Mouse (Mus musculus): ENCODE measurements around the gene Mastl.

Gene Mastl

DNA sequence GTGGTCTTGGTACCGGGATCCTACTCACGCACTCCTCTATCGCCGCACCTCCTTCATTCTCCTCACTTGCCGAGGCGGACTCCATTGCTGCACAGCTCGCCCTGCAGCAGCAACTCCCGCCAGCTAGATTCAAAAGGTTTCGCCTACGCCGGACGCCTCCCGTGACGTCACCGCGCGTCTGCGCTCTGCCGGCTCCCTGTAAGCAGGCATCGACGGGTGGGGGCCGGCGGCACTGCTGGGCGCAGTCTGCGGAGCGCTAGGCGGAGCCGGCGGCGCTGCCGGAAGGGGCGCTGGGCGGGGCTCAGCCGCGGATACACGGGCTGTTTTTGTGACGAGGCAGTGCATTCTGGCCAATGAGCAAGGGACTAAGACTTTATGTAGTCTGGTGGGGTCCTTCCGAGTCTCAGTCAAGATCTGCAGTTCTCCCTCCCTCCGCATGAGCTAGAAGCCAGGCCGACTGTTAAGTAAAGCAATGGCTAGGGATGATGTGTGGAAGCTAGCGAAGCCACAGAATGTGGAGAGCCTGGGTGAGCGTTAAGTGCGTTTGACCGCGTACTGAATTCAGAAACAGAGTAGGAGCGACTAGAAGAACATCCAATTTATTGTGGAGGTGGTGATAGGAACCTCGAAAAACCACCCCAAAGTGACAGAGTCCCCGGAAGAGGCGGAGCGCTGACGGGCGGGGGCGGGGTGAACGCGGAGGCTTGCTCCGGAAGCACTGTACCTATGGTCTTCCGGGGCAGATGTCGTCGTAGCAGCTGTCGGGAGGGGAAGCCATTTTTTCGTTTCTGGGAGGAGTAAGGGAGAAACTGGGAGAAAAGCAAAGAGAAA lies at the start of gene Mastl, which contains the start of gene Yme1l1:
Gene Mastl (minus strand): TSS at position 248 of the 831 bp plus-strand sequence.
Gene Yme1l1 (plus strand): TSS at position 593 of the 831 bp plus-strand sequence.
- peak; percentile 93 for DNase-seq (ENCODE audit: low read depth, low spot score)

DNA sequence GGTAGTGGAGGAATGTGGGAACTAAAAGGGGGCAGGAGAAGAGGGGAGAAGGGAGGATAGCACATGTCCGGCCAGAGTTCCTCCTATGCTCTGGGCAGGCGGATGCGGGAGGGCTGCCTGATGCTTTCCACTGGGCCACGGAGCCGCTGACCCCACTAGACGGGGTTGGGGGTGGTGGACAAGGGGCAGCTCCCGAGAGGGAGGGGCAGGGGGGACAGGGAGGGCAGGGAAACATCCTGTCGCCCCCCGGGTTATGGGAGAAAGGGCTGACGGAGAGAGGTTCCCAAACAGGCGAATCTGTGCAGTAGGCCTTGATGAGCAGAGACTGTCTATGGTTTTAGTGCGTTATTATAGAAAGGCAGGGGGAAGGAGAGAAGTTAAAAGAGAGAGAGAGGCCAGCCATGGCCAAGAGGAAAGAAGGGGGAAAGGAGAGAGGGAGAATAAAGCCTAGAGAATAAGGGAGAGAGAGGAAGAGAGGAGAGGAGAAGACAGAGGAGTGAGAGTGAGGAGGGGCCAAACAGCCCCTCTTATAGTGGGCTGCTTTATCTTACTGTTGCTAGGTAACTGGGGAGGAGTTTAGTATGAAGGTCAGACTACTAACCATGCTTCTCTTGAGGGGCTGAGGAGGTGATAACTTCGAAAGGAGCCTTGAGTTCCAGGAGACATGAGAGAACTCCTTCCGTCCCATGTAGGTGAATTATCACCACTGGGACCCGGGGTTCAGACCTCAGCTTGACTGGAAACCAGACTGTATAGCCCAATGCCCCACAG lies 47.3 kb upstream of the Mastl start:
- DNase-seq (ENCODE audit: low read depth, low spot score), result no peak

DNA sequence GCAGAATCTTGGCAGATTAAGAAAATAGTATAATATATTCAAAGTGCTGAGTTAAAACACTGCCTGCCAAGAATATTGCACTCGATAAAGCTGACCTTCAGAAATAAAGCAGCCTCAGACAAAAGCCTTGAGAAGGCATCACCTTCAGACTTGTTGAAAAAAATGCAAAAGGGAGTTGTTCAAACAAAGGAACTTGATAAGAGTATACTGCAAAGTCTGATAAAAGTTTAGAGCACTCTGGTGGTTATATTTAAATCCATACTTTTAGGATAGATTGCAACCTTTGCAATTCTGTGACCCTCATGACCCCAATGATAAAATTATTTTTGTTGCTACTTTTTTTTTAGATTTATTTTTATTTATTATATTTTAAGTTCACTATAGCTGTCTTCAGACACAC lies 45.2 kb upstream of the Mastl start:
- DNase-seq (ENCODE audit: low read depth, low spot score), result no peak

DNA sequence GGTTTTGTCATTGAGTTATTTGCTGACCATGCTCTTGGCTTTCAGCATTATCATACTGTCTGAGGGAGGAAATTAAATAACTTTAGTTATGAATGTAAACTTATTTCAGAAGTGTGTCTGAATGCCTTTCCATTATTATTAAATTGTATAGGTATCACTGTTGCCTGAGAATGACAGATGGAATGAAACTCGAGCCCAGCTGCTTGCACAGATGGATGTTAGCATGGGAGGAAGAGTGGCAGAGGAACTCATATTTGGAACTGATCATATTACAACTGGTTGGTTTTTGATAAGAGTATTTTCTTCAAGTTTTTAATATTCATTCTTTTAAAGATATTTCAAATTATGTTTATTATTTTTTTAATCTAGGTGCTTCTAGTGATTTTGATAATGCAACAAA lies 38.5 kb upstream of the Mastl start:
- no peak for DNase-seq (ENCODE audit: low read depth, low spot score)

DNA sequence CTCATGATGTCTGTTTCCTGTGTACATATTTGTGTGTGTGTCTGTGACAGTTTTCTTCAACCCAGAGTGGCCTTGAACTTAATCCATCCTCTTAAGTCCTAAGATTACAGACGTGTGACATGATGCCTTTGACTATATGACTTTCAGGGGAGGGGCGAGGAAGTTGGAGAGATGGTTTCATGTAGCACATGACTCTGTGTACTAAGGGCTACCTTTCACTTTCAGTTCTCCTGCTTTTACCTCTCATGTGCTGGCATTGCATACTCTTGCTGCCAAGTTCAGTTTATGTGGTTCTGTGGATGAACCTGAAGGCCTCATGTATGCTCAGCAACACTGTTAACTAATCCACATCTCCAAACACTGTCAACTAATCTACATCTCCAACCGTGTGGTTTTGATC lies 16.5 kb upstream of the Mastl start:
- DNase-seq (ENCODE audit: low read depth, low spot score), result no peak

DNA sequence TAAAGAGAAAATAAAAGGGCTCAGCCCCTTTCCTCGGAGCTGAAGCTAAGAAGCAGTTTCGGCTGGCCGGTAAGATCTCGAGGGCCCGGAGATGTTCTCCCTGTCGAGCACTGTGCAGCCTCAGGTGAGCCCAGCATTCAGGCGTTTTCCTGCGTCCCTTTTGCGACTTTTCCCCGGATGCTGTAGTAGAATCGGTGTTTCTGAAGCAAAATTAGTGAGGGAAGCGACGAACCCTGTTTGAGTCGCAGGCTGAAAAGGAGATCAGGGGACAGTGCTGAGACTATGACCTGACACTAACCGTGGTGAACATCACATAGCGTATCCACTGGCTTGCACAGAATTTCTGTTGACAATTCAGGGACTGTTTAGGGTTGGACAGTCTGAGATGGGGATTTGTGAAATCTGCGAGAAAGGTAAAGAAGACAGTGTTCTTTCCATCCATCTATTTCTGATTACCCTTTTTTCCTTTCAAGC lies 821 bp upstream of the Mastl start:
- DNase-seq (ENCODE audit: low read depth, low spot score), result no peak

DNA sequence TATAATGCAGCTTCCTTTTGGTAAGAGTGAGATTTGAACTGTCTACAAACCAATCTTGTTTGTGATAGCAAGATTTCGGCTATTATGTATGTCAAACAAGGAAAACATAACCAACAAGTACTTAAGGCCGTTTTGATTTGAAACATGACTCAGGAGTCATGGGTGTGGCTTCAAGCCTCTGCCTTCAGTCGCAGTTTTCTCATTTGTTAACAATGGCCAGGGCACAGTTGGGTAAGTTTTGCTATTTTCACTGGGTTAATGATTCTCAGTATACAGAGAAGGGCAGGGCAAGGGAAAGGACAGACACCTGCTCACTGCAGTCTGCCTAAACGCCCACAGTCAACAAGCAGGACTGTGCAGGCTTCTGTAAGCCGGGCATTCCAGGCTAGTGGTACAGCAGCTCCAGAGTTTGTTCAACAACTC lies 614 bp downstream of the Mastl start:
- peak; percentile 36 for DNase-seq (ENCODE audit: low read depth, low spot score)

DNA sequence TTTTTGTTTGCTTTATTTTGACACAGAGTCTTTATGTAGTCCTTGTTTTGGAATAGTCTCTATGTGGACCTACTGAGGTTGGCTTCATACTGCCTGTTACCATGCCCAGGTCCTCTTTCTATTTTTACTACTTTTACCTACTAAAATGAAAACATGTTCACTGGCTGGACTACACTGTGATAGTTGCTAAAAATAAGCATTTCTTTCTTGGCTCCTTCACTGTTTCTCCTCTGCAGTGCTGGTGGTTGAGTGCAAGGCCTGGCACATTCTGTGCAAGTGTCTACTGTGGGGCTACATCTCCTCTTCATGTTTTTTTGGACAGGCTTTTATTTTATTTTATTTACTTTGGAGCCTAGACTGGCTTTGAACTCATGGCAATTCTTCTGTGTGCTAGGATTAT lies 36.3 kb downstream of the Mastl start:
- no peak for DNase-seq (ENCODE audit: low read depth, low spot score)

DNA sequence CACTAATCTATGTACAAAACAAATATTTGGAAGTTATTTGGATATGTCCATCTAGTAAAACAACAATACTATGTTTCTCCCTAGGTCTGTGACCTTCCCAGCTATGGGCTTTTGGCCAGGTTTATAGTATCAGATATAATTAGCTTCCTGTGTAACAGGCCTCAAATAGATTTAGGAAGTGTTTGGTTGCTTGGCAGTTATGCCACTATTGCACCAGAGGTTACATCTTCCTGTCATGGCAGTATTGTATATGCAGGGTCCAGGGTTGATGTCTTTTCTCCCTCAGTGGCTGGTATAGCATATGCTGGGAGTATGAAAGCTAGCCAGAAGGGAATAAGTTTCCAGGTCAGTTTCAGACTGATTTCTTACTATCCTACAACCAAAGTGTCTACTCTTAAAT lies 53.6 kb downstream of the Mastl start:
- DNase-seq (ENCODE audit: low read depth, low spot score), result no peak

DNA sequence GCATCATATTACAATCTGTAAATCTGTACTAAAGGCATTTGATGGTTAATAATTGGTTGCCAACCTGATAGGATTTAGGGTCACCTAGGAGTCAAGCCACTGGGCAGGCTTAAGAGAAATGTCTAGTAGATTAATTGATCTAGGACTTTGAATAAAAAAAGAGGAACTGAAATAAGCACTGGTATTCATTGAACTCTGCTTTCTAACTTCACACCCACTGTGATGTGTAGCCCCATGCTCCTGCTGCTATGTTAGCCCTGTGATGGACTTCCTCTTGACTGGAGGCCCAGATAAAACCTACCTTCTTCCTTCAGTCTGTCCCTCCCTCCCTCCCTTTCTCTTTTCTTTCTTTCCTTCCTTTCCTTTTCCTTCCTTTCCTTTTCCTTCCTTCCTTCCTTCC lies 58.8 kb downstream of the Mastl start:
- DNase-seq (ENCODE audit: low read depth, low spot score), result no peak

DNA sequence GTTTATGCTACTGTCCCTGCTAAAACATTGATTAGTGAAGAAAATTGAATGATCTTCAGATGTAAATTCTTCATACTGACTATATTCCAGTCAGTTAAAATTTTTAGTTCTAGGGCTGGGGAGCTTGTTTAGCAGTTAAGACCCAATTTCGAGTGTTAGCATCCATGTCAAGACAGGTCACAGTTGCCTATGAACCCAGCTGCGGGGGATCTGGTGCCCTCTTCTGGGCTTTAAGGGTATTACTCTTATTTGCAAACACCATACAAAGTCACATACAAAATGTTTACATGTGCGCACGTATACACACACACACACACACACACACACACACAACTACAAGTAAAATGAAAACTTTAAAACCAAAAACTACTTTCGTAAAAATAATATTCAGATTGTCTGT lies 63.6 kb downstream of the Mastl start:
- peak; percentile 49 for DNase-seq (ENCODE audit: low read depth, low spot score)

DNA sequence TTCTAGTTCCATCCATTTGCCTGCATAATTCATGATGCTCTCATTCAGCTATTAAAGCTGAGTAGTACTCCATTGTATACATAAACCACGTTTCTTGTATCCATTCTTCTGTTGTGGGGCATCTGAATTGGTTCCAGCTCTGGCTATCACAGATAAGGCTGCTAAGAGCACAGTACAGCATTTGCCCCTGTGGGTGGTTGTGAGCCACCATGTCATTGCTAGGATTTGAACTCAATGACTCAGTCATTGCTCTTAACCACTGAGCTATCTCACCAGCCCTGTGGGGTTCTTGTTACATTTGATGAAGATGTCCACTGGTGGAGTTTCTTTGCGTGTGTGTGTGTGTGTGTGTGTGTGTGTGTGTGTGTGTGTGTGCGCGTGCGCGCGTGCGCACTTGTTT lies 71.3 kb downstream of the Mastl start:
- no peak for DNase-seq (ENCODE audit: low read depth, low spot score)

DNA sequence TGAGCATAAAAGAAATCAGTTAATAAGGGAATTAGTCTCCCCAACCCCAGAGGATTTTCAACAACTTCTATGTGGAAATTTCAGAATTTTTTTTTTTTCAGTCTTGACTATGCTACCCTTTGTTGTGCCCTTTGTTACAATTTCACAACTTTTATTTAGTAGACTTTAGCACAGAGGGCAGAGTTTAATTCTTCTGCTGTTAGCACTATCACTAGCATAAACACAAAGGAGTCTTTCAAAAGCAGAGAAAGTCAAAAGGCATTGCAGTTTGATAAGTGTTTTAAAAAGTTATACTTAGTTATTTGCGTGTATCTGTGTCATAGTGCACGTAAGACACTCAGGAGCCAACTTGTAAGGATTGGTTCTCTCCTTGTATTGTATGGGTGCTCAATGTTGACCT lies 77.2 kb downstream of the Mastl start:
- DNase-seq (ENCODE audit: low read depth, low spot score), result no peak

DNA sequence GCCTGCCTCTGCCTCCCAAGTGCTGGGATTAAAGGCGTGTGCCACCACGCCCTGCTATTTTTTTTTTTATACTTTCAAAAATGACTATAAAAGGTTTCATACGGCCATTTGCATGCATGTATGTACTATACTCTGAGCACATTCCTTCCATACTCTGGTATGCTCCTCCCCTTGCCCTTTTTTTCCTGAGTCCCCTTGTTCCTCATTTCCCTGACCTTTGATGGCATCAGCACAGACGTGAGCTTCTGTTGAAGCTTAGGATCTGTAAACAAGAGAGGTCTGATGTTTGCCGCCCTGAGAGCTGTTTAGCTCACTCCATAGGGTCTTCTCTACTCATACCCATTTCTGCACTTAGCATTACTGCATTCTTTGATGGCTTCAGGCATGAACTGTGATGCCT lies 78.1 kb downstream of the Mastl start:
- DNase-seq (ENCODE audit: low read depth, low spot score), result no peak

DNA sequence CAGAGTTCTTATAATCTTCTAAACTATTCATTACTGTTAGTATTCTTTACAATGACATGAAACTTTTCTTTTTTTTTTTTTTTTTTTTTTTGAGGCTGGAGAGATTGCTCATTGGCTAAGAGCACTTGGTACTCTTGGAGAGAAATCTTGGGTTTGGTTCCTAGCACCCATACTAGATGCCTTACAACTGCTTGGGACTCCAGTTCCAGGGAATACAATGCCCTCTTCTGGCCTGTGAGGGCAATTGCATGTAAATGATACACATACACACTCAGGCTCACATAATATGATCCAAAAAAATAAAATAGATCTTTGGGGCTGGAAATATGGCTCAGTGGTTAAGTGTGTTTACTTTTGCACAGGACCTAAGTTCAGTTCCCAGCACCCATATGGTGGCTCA lies 79.0 kb downstream of the Mastl start:
- no peak for DNase-seq (ENCODE audit: low read depth, low spot score)

DNA sequence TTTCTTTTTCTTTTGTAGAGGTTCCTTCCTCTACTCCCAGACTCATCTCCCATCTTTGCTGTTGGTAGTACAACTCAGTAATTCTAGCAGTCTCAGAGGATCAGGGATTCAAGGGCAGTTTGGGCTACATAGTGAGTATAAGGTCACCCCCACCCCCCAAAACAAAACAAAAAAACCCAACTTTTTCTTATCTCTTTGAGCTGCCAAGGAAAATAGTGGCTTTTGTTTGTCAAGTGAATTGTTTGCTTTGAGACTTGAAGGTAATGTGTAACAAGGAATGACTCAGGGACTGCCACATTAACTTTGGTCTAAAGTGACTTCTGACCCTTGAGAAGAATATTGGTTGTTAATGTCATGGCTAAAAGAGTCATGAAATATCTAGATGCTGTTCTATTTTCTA lies 80.0 kb downstream of the Mastl start:
- DNase-seq (ENCODE audit: low read depth, low spot score), result no peak

DNA sequence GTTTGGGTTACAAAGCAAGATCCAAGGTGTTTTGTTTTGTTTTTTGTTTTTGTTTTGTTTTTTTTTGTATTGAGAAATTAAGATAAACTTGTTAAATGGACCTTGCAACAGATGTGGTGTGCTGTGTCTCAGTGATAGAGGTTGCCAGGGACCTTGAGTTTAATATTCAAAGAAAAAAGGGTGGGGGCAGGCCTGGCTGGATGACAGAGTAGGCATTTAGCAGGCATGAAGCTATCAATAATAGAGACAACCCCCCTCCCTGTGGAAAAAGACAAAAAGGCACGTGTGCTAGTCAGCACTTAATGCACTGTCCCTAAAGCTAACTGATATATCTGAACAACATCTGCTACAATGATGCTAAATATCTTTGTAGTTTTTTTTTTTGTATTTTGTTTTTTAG lies 84.4 kb downstream of the Mastl start:
- no peak for DNase-seq (ENCODE audit: low read depth, low spot score)

DNA sequence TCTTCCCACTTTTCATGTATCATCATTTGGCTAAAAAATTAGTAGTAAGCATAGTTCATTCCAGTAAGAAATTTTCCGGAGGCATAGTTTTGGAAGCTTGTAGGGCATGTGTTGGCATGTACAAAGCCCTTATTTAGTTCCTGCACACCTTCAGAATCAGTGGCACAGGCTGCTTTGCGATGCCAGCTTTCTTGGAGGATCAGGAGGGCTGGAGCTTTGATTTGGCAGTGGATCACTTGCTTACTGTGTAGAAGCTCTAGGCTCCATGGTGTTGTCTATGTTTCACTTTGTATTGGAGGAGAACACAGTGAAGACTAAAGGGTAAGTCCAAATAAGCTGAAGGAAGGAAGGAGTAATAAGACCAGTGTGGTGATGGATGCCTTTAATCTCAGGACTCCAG lies 85.3 kb downstream of the Mastl start:
- DNase-seq (ENCODE audit: low read depth, low spot score), result no peak

DNA sequence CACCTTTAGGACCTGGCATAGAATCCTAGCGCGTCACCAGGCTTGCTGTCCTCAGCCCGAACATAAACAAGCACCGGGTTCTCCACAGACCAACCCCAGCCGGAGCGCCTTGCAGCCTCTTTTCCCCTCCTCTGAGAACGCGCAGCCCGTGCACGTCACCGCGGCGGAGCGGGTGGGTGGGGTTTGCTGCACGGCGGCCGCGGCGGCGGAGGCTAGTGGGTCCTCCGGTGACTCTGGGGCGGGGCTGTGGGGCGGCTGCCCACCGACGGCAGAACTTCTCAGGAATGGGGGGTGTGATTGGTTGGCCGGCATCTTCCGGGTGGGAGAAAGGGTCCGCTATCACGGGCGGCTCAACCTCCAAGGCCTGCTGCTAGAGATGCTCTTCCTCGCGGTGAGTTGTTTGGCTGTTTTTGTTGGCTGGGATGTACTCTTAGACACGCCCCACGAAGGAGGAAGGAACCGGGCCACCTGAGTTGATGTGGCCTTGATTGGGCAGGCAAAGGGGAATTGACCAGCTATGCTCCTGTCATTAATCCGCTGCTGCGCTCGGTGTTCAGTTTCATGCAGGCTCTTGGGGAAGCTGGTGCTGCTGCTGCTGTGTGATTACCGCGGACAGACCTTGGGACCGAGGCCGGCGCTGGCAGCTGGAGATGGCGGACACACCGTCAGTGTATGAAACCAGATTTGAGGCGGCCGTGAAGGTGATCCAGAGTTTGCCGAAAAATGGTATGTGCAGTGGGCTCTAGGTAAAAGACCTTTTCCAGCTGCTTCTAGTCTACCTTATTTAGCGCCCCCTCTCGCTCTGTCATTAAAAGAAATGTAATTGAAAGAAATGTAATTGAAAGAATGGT lies 86.7 kb downstream of the Mastl start:
- DNase-seq (ENCODE audit: low read depth, low spot score), result peak; percentile 74

DNA sequence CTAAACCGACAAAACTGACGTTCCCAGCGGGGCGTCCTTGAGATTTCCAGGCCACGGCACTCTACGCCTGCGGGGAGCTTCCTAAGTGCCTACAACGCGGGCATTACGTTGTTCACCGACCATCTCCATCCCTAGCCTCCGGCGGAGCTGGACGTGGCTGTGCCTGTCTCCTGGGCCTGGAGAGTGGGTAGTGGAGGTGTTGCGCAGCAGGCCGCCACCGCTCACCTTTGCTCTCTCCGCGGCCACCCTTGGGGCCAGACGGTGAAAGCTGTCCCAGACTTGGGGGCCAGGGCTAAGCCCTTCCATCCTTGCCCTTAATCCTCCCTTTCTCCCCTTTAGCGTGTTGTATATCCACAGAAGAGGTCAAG lies 87.5 kb downstream of the Mastl start:
- DNase-seq (ENCODE audit: low read depth, low spot score), result peak; percentile 35

DNA sequence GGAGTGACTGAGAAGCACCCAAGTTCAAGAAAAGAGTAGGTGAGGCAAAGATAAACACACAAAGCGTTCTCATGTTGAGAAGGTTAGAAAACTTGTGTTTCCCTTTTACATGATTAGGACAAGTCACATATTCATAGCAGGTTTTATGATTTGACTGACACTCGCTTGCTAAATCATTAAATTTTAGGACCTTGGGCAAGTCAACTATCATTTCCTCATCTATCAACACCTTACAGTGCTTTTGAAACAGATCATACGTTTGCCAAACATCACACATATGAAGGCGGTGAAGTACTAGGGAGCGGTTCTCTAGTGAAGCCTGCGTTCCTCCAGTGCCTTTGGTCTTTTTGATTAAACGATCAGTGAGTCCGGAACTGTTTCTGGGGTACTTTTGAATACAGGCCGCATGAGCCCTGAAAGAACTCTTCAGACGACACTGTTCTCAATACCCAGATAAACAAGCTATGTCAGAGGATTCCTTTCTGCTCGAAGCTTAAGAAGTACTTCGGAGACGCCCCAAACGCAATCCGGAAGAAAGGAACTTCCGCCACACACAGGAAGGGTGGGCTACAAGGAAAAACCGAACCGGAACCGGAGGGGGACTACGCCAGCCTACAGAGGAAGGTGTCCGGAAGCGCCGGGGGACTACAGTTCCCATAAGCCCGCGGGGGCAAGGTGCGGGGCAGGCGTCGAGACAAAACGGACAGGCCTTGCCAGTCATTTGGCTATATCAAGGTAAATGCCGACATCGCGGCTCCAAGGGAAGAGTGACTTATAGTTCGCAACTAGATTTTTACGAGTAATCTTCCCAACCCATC lies 88.1 kb downstream of the Mastl start, which contains the start of gene Acbd5:
Gene Acbd5 (plus strand): TSS at position 616 of the 818 bp plus-strand sequence.
- DNase-seq (ENCODE audit: low read depth, low spot score), result peak; percentile 82

Data from c-Kit-negative CD71-positive TER-119-positive erythroid progenitor cells, embryonic 14.5 days (primary cell).